Mouse (Mus musculus): ENCODE measurements at regions not wholly inside any gene's neighbourhood (a gene's known extent, or its start where the extent isn't known, plus 50 kb on each side); places are given as distances from the start of the nearest gene placed in this dataset.

DNA sequence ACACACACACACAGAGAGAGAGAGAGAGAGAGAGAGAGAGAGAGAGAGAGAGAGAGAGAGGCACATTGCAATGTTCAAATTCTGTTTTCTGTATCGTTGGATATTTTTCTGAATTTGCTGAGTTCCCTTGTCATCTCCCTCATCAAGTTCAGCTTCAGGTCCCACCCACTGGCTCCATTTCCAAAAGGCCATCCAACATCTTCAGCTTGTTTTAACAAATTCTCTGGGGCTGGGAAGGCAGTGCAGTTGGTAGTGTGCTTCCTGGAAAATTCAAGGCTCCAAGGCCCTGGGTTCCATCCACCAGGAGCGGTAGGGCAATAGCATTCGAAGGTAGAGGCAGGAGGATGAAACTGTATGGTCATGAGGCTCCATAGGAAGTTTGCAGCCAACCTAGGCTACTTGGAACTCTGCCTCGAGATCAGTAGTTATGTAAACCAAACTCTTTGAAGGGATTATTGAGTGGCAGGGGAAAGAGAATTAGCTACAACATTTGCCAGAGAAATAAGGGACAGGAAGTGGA, 105.9 kb downstream of the Polr2m start:
- TF ChIP-seq POLR2A (IDR thresholded peaks at IDR 0.05; ENCODE audit: control insufficient read depth, low read depth, low read length) (no peak), CTCF (IDR thresholded peaks at IDR 0.05; ENCODE audit: control insufficient read depth, insufficient read depth, insufficient replicate concordance, low read depth, low read length) (no peak)
